Mouse (Mus musculus) MEL (cell line): Measurements from ENCODE around the gene Pkn3. TPM values are rescaled to one million over a fixed set of nuclear protein-coding genes. Genes with fewer than 3 reads are reported as not detected.

Experiments
- DNase-seq: peaks from one replicate; pipeline ENCODE4 v3.0.0; 2011; ENCODE audit warnings: low read depth, low spot score
- H3K27ac ChIP-seq: 2 replicates; pipeline ENCODE4 v1.5.1; 2012; ENCODE audit warnings: low read depth, mild to moderate bottlenecking, control low read depth, low read length, moderate library complexity; ENCODE audit not compliant: control insufficient read depth
- H3K27me3 ChIP-seq, 2 experiments: fragments of 150-350 bp in 1 of 2; sonication (generic) in 1 of 2; 2 replicates each; pipeline ENCODE4 v1.6.1; 2012; ENCODE audit warnings: low read length in 2 of 2, mild to moderate bottlenecking in 2 of 2, improper control_type of control experiment in 1 of 2, moderate library complexity in 1 of 2; ENCODE audit not compliant: insufficient read depth in 2 of 2, control insufficient read depth in 1 of 2
- H3K36me3 ChIP-seq, 2 experiments: 2 replicates each; pipeline ENCODE4 v1.6.1; 2012 to 2014; ENCODE audit warnings: low read length in 2 of 2, improper control_type of control experiment in 1 of 2, inconsistent platforms in 1 of 2, mild to moderate bottlenecking in 1 of 2; ENCODE audit not compliant: insufficient read depth in 2 of 2, control insufficient read depth in 1 of 2
- H3K4me1 ChIP-seq, 2 experiments: fragments of 150-350 bp in 1 of 2; sonication (generic) in 1 of 2; 2 replicates each; pipeline ENCODE4 v1.6.1; 2012; ENCODE audit warnings: low read length in 2 of 2, improper control_type of control experiment in 1 of 2, mild to moderate bottlenecking in 1 of 2; ENCODE audit not compliant: insufficient read depth in 2 of 2, control insufficient read depth in 1 of 2
- H3K4me3 ChIP-seq, 2 experiments: fragments of 150-350 bp in 1 of 2; sonication (generic) in 1 of 2; 2 replicates each; pipeline ENCODE4 v1.5.1; 2012; ENCODE audit warnings: low read depth in 2 of 2, low read length in 2 of 2, mild to moderate bottlenecking in 2 of 2, moderate library complexity in 2 of 2, control low read depth in 1 of 2, improper control_type of control experiment in 1 of 2; ENCODE audit not compliant: control insufficient read depth in 1 of 2, insufficient read depth in 1 of 2
- H3K79me2 ChIP-seq: 2 replicates; pipeline ENCODE4 v1.6.1; 2012; ENCODE audit warnings: mild to moderate bottlenecking, low read length, moderate library complexity; ENCODE audit not compliant: control insufficient read depth, poor library complexity, insufficient read depth
- H3K9ac ChIP-seq: 2 replicates; pipeline ENCODE4 v1.6.1; 2012; ENCODE audit warnings: low read depth, mild to moderate bottlenecking, control low read depth, low read length, moderate library complexity; ENCODE audit not compliant: control insufficient read depth, poor library complexity, severe bottlenecking
- H3K9me3 ChIP-seq: fragments of 150-350 bp; sonication (generic); replicated peaks from 2 replicates; pipeline ENCODE4 v1.6.1; 2012; ENCODE audit warnings: mild to moderate bottlenecking, low read length, improper control_type of control experiment, moderate library complexity; ENCODE audit not compliant: insufficient read depth
- CHD1 ChIP-seq: IDR thresholded peaks from 2 replicates; pipeline ENCODE4 v1.6.1; 2012; ENCODE audit warnings: low read depth, mild to moderate bottlenecking, inconsistent platforms, low read length, improper control_type of control experiment
- CTCF ChIP-seq, 3 experiments: IDR thresholded peaks in 2 of 3; conservative IDR thresholded peaks in 1 of 3; 2 replicates each; pipeline ENCODE4 v1.5.1; 2011 to 2012; ENCODE audit warnings: low read length in 3 of 3, low read depth in 2 of 3, mild to moderate bottlenecking in 2 of 3, improper control_type of control experiment in 1 of 3, inconsistent platforms in 1 of 3, mixed read lengths in 1 of 3, moderate library complexity in 1 of 3; ENCODE audit not compliant: control insufficient read depth in 1 of 3, insufficient read depth in 1 of 3, poor library complexity in 1 of 3, severe bottlenecking in 1 of 3
- E2F4 ChIP-seq: IDR thresholded peaks from 2 replicates; pipeline ENCODE4 v1.6.1; 2011; ENCODE audit warnings: low read depth, low read length, improper control_type of control experiment, borderline replicate concordance
- EP300 ChIP-seq, 2 experiments: IDR thresholded peaks; 2 replicates each; pipeline ENCODE4 v1.6.1; 2011; ENCODE audit warnings: improper control_type of control experiment in 2 of 2, low read length in 2 of 2, low read depth in 1 of 2, mild to moderate bottlenecking in 1 of 2
- ETS1 ChIP-seq: IDR thresholded peaks from 2 replicates; pipeline ENCODE4 v1.6.1; 2012; ENCODE audit warnings: low read depth, mild to moderate bottlenecking, inconsistent platforms, low read length, improper control_type of control experiment, moderate library complexity
- GABPA ChIP-seq: IDR thresholded peaks from 2 replicates; pipeline ENCODE4 v1.6.1; 2012; ENCODE audit warnings: low read depth, mild to moderate bottlenecking, inconsistent platforms, low read length, improper control_type of control experiment, moderate library complexity
- HCFC1 ChIP-seq: IDR thresholded peaks from 2 replicates; pipeline ENCODE4 v1.6.1; 2012; ENCODE audit warnings: low read depth, mild to moderate bottlenecking, inconsistent platforms, low read length, improper control_type of control experiment, moderate library complexity
- KAT2A ChIP-seq: conservative IDR thresholded peaks from 2 replicates; pipeline ENCODE4 v1.6.1; 2012; ENCODE audit warnings: low read depth, low read length, improper control_type of control experiment, inconsistent platforms
- MAFK ChIP-seq: IDR thresholded peaks from 2 replicates; pipeline ENCODE4 v1.6.1; 2011; ENCODE audit warnings: low read depth, mild to moderate bottlenecking, low read length, improper control_type of control experiment, borderline replicate concordance
- MAX ChIP-seq: IDR thresholded peaks from 2 replicates; pipeline ENCODE4 v1.6.1; 2011; ENCODE audit warnings: low read length, improper control_type of control experiment
- MEF2A ChIP-seq: IDR thresholded peaks from 2 replicates; pipeline ENCODE4 v1.6.1; 2014; ENCODE audit warnings: low read depth, mild to moderate bottlenecking, inconsistent platforms, low read length, improper control_type of control experiment; ENCODE audit not compliant: poor library complexity, insufficient replicate concordance, severe bottlenecking; ENCODE audit errors: extremely low read depth
- MXI1 ChIP-seq: IDR thresholded peaks from 2 replicates; pipeline ENCODE4 v1.6.1; 2011; ENCODE audit warnings: mild to moderate bottlenecking, low read depth, low read length, improper control_type of control experiment
- MYB ChIP-seq: IDR thresholded peaks from 2 replicates; pipeline ENCODE4 v1.6.1; 2011; ENCODE audit warnings: mild to moderate bottlenecking, low read depth, low read length, improper control_type of control experiment
- MYC ChIP-seq: IDR thresholded peaks from 2 replicates; pipeline ENCODE4 v1.6.1; 2011; ENCODE audit warnings: low read depth, mild to moderate bottlenecking, low read length, improper control_type of control experiment, moderate library complexity
- NELFE ChIP-seq: IDR thresholded peaks from 2 replicates; pipeline ENCODE4 v1.6.1; 2011; ENCODE audit warnings: low read depth, low read length, improper control_type of control experiment
- POLR2A ChIP-seq, 2 experiments: IDR thresholded peaks; 2 replicates each; pipeline ENCODE4 v1.6.1; 2011 to 2012; ENCODE audit warnings: low read length in 2 of 2, mild to moderate bottlenecking in 2 of 2, control low read depth in 1 of 2, improper control_type of control experiment in 1 of 2, low read depth in 1 of 2, moderate library complexity in 1 of 2; ENCODE audit not compliant: control insufficient read depth in 1 of 2, insufficient read depth in 1 of 2, poor library complexity in 1 of 2
- POLR2AphosphoS5 ChIP-seq: IDR thresholded peaks from 2 replicates; pipeline ENCODE4 v1.6.1; 2012; ENCODE audit warnings: low read depth, borderline replicate concordance, mild to moderate bottlenecking, inconsistent platforms, low read length, moderate library complexity, mixed read lengths
- RAD21 ChIP-seq: IDR thresholded peaks from 2 replicates; pipeline ENCODE4 v1.6.1; 2011; ENCODE audit warnings: mild to moderate bottlenecking, low read depth, low read length, improper control_type of control experiment
- SIN3A ChIP-seq: IDR thresholded peaks from 2 replicates; pipeline ENCODE4 v1.6.1; 2012; ENCODE audit warnings: low read length, improper control_type of control experiment, inconsistent platforms
- TAL1 ChIP-seq: IDR thresholded peaks from 2 replicates; pipeline ENCODE4 v1.6.1; 2012; ENCODE audit warnings: mild to moderate bottlenecking, inconsistent platforms, low read length, moderate library complexity, mixed read lengths
- TBP ChIP-seq: IDR thresholded peaks from 2 replicates; pipeline ENCODE4 v1.8.0; 2011; ENCODE audit warnings: low read depth, low read length, improper control_type of control experiment
- TCF12 ChIP-seq: IDR thresholded peaks from 2 replicates; pipeline ENCODE4 v1.6.1; 2014; ENCODE audit warnings: low read depth, mild to moderate bottlenecking, inconsistent platforms, low read length, improper control_type of control experiment, moderate library complexity
- UBTF ChIP-seq: IDR thresholded peaks from 2 replicates; pipeline ENCODE4 v1.6.1; 2012; ENCODE audit warnings: low read depth, mild to moderate bottlenecking, inconsistent platforms, low read length, improper control_type of control experiment, moderate library complexity, borderline replicate concordance; ENCODE audit not compliant: insufficient read depth
- ZC3H11A ChIP-seq: IDR thresholded peaks from 2 replicates; pipeline ENCODE4 v1.6.1; 2012; ENCODE audit warnings: low read depth, mild to moderate bottlenecking, inconsistent platforms, low read length, improper control_type of control experiment
- ZKSCAN1 ChIP-seq: IDR thresholded peaks from 2 replicates; pipeline ENCODE4 v1.6.1; 2012; ENCODE audit warnings: low read depth, mild to moderate bottlenecking, inconsistent platforms, low read length, improper control_type of control experiment, moderate library complexity
- polyA plus RNA-seq, 2 experiments: library from polyadenylated mRNA; stranded (reverse) in 1 of 2; unstranded in 1 of 2; fragments of >175 nt in 1 of 2; fragments of >200 nt in 1 of 2; gene quantifications; 2 replicates each; pipeline versions ENCODE4 v1.2.1 to v1.2.4; 2012; ENCODE audit warnings: low replicate concordance in 2 of 2, low read depth in 1 of 2; ENCODE audit not compliant: insufficient read length in 2 of 2, insufficient read depth in 1 of 2, missing spikeins in 1 of 2
- total RNA-seq: library from RNA; depleted of rRNA; stranded (reverse); fragments of 300-350 nt; gene quantifications from 2 replicates; pipeline ENCODE4 v1.2.3, GENCODE M21; 2012

Pkn3 gene
- total and polyA plus RNA-seq, 3 experiments = 2.0 to 5.8 TPM; not detected in 1

DNA sequence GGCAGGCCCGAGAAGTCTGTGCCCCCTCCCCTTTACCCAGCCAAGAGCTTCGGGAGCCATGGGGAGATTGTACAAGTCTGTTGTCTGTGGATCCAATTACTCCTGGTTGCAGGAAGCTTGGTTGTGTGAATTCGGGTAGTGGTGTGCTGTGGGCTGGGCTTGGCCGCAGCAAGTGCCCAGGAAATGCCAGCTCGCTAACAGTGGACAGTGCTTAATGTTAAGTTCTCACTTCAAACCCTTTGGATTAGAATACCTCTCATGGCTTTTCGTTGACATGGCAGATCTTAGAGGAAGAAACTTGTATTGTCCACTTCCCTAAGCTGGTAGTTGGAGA, 56.9 kb downstream of the Pkn3 start:
- Histone ChIP-seq H3K4me3 (peak overlapping the region; percentile 66 to 74), H3K9ac (peak overlapping the region; percentile 76), H3K79me2 (peaks cover 9% of the 10 kb centered on the region), H3K9me3 (no peaks in the 10 kb centered on the region)
- TF ChIP-seq TCF12 = no peak
- TF ChIP-seq ZKSCAN1 = no peak
- no peak for TF ChIP-seq RAD21
- no peak for TF ChIP-seq E2F4
- no peak for TF ChIP-seq TBP
- no peak for TF ChIP-seq POLR2AphosphoS5
- no peak for TF ChIP-seq MYB
- no peak for TF ChIP-seq UBTF
- TF ChIP-seq, all 39 proteins: peak for 0
- Histone ChIP-seq H3K27ac (peak overlapping the region; percentile 36), H3K36me3 (peaks cover 0 to 8% of the 10 kb centered on the region in 2 experiments; a peak in 2 of 4 replicates), H3K27me3 (no peaks in the 10 kb centered on the region), H3K4me1 (peaks cover 2 to 11% of the 10 kb centered on the region in 2 experiments; a peak in 2 of 4 replicates)
- DNase-seq = no peak

DNA sequence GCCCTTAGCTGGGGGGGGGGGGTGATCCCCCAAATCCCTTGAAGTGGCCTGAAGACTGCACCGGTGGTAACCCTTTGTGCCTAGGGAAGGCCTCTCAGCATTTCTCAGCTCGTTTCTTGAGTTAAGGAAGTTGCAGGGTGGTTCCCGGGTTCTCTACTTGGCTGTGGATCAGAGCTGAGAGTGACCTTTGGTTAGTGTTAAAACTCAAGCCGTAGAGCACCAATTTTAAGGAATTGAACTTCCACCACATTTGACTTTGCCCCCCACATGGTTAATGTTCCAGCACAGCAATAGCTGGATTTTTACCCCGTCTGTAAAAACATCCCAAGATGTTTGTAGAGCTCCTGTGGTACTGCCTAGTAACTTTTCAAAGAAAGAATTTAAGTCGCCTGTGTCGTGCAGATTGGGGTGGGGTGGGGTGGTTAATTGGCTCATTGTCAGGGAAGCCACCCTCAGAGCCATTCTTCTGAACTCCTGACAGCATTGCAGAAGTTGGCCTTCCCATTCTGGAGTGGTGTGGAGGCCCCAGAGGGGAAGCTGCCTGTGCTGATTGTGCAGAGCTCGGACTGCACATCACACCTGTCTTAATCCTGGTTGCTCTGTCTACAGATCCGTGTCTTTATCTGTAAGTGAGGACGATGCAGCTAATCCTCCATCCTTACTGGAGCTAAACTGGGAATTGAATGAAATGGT, 57.6 kb downstream of the Pkn3 start:
- Histone ChIP-seq H3K4me3 (peak overlapping the region; percentile 66 to 74), H3K79me2 (peaks cover 9% of the 10 kb centered on the region), H3K36me3 (peaks cover 0 to 8% of the 10 kb centered on the region in 2 experiments; a peak in 2 of 4 replicates), H3K4me1 (peaks cover 2 to 11% of the 10 kb centered on the region in 2 experiments; a peak in 2 of 4 replicates), H3K27ac (peak overlapping the region; percentile 36), H3K9me3 (no peaks in the 10 kb centered on the region), H3K27me3 (no peaks in the 10 kb centered on the region), H3K9ac (peak overlapping the region; percentile 76)
- TF ChIP-seq TAL1 (peak; percentile 41; the same call in 1 of the 2 replicates), CHD1 (no peak), CTCF (IDR thresholded peaks at IDR 0.05 in 2 of 3, conservative IDR thresholded peaks at IDR 0.05 in 1 of 3; ENCODE audit: control insufficient read depth in 1 of 3, insufficient read depth in 1 of 3, low read depth in 2 of 3, low read length in 3 of 3, poor library complexity in 1 of 3, severe bottlenecking in 1 of 3) (no peak), MXI1 (peak; percentile 41), ETS1 (0 out of 2 replicates have a peak, but pooled peaks have one; percentile 8), GABPA (no peak), KAT2A (no peak), SIN3A (peak; percentile 60), E2F4 (no peak), EP300 (IDR thresholded peaks at IDR 0.05; ENCODE audit: low read depth in 1 of 2, low read length in 2 of 2) (peak in 1 of 2 experiments; percentile 33; a peak in 2 of 4 replicates), ZC3H11A (no peak), NELFE (no peak), HCFC1 (no peak), MEF2A (no peak), POLR2A (IDR thresholded peaks at IDR 0.05; ENCODE audit: control insufficient read depth in 1 of 2, insufficient read depth in 1 of 2, low read depth in 1 of 2, low read length in 2 of 2, poor library complexity in 1 of 2) (no peak), MYC (no peak), MAX (no peak), TCF12 (0 out of 2 replicates have a peak, but pooled peaks have one; percentile 21), TBP (no peak), MAFK (no peak)
- peak; percentile 74 for DNase-seq
